Mouse (Mus musculus): ENCODE measurements around the gene Tle6. TPM values are rescaled to one million over a fixed set of nuclear protein-coding genes. Genes with fewer than 3 reads are reported as not detected.

The Tle6 gene
- polyA plus RNA-seq (2012; ENCODE audit: low replicate concordance) = 1.2 and 2.5 TPM in 2 replicates

GRCm38 (mm10) chr10:81600738-81601203, at the start of gene Tle6:
Gene Tle6, minus strand, starts transcription at chr10:81601073.

DNA sequence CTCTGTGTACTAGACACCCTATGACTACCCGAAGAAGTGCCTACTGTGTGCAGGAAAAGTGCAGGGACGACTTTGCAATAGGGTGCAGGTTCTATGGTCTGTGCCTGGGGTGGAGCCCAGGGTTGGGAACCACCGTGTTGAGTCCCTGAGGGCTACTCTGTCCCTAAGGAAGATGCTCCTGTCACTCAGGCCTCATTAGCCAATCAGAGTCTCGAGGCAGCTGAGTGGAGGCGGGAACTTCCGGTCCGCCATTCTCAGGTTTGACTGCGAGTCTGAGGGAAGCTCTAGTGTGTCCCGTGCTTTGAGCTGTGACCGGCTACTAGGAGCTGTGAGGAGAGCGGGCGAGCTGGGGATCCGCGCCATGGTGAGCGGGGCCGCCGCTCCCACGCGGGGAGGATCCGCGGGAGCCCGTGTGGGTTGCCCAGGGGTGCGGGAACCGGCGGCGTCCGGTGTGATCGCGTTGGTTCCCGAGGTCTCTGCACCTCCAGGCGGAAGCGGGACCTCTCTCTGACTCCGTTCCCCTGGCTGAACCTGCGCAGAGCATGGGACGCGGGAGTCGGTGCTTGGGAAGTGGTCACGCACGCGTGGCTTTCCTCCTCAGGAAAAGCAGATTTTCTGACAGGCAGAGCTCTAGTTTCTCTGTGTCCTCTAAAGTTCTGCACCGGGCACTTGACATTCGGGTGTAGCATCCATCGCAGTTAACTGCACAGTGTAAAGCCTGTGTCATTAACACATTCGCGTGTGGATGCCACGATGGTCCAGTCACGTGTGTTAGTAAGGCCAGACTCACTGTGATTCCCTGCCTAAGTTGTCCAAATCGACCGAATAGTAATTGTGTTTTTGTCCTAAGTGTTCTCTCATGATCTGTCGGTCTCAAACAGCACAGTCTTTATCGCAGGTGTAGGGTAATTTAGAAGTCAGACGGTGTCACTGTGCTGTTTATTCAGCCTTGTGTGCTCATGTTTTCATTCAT, 48.2 kb upstream of the Tle6 start, which contains the start of gene Gm10778:
TSS of gene Gm10778 (plus strand) at position 257 of the 973 bp plus-strand sequence.

GRCm38 (mm10) chr10:81628390-81628789, 27.5 kb upstream of the Tle6 start, which contains the start of gene Ankrd24:
Gene Ankrd24, plus strand, starts transcription at chr10:81628540.

GRCm38 (mm10) chr10:81626994-81627835, 26.3 kb upstream of the Tle6 start, which contains the start of gene Sirt6:
Gene Sirt6, minus strand, starts transcription at chr10:81627797.

GRCm38 (mm10) chr10:81605974-81606751, 5.3 kb upstream of the Tle6 start, which contains the start of gene BC025920:
Gene BC025920, plus strand, starts transcription at chr10:81606270.

DNA sequence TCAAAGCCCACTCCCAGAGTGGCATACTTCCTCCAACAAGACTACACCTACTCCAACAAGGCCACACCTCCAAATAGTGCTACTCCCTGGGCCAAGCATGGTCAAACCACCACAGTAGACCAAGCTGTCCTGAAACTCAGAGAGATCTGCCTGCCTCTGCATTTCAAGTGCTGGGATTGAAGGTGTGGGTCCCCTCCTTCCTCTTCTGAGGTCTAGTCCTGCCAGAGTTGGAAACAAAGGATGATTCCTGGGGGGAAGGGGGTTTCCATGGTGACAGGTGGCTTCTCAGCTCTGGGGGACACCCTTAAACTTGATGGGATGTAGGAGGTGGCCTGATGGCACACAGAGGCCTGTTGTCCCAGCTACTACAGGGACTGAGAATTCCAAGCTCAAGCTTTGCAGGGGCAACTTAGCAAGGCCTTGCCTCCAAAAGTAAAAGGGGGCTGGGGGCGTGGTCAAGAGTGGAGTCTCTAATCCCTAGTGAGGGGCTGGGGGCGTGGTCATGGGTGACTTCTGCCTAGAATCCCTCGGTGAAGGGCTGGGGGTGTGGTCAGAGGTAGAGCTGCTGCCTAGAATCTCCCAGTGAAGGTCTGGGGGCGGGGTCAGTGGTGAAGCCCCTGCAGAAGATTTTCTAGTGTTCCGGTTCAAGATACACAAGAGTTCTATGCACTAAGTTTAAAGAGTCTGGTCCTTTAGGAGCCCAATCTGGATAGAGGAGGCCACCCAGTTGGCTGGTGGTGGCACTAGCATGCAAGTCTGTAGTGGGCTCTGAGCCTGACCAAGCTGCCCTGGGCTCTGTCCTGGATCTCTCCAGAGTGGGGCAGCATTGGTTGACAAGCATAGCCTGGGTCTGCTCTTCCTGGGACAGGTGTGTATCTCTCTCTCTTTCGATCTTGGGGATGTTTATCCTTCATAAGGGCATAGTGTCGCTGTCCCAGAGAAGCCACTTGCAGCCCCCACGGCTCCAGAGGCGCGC, 26.5 kb downstream of the Tle6 start, which contains the start of gene Tle2:
TSS of gene Tle2 (plus strand) at position 481 of the 976 bp plus-strand sequence.

DNA sequence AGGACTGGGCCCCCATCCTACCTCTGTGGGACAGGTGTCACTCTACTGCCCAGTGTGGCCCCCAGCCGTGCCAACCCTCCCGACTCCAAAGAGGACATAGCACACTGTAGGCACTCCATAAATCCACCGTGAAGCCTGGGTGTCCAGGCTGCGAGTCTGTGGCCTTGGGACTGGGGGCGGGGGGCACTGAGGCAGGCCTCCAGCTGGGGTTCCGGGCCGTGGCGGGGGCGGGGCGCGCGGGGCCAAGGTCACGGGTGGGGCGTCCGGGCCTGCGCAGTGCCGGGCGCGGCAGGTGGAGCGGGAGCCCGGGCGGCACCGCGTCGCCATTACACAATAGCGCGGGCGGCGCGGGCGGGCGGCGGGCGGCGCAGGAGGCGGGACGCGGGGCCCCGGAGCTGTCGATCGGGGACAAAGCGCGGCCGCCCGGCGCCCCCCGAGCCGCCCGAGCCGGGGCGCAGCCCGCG, 41.7 kb downstream of the Tle6 start, which contains the start of gene Aes:
TSS of gene Aes (plus strand) at position 326 of the 464 bp plus-strand sequence.

GRCm38 (mm10) chr10:81545161-81545747, 55.6 kb downstream of the Tle6 start, which contains the start of gene Gna11:
Gene Gna11, minus strand, starts transcription at chr10:81545190.

Other genes starting within 250 kb of the Tle6 start
- 20.8 and 31.1 TPM in 2 replicates for gene Mfsd12, start 243.6 kb downstream of the Tle6 start, polyA plus RNA-seq (2012; ENCODE audit: low replicate concordance)
- gene 4930404N11Rik, start 235.3 kb downstream of the Tle6 start, polyA plus RNA-seq (2012; ENCODE audit: low replicate concordance) = 11.6 and 18.6 TPM in 2 replicates
- 48.1 and 72.7 TPM in 2 replicates for gene Fzr1, start 222.6 kb downstream of the Tle6 start, polyA plus RNA-seq (2012; ENCODE audit: low replicate concordance)
- gene Dohh, start 216.6 kb downstream of the Tle6 start, polyA plus RNA-seq (2012; ENCODE audit: low replicate concordance) = 76.4 and 107 TPM in 2 replicates
- 1.2 and 4.2 TPM in 2 replicates for gene Gm48551, start 216.6 kb downstream of the Tle6 start, polyA plus RNA-seq (2012; ENCODE audit: low replicate concordance)
- gene Gm48552, start 212.1 kb downstream of the Tle6 start, polyA plus RNA-seq (2012; ENCODE audit: low replicate concordance) = 8.9 and 18.4 TPM in 2 replicates
- 3.0 and 3.7 TPM in 2 replicates for gene Smim24, start 208.0 kb downstream of the Tle6 start, polyA plus RNA-seq (2012; ENCODE audit: low replicate concordance)
- 136 and 414 TPM in 2 replicates for gene Nfic, start 145.4 kb downstream of the Tle6 start, polyA plus RNA-seq (2012; ENCODE audit: low replicate concordance)
- gene Celf5, start 118.4 kb downstream of the Tle6 start, polyA plus RNA-seq (2012; ENCODE audit: low replicate concordance) = 0.16 and 0.55 TPM in 2 replicates
- 160 and 386 TPM in 2 replicates for gene Ncln, start 104.7 kb downstream of the Tle6 start, polyA plus RNA-seq (2012; ENCODE audit: low replicate concordance)
- gene S1pr4, start 100.9 kb downstream of the Tle6 start, polyA plus RNA-seq (2012; ENCODE audit: low replicate concordance) = 82.3 and 109 TPM in 2 replicates
- gene Gna15, start 76.8 kb downstream of the Tle6 start, polyA plus RNA-seq (2012; ENCODE audit: low replicate concordance) = 14.8 and 33.6 TPM in 2 replicates
- 23.0 and 28.3 TPM in 2 replicates for gene Gna11, start 55.9 kb downstream of the Tle6 start, polyA plus RNA-seq (2012; ENCODE audit: low replicate concordance)
- gene Aes, start 41.6 kb downstream of the Tle6 start, polyA plus RNA-seq (2012; ENCODE audit: low replicate concordance) = 1,473 and 2,763 TPM in 2 replicates
- gene Tle2, start 26.5 kb downstream of the Tle6 start, polyA plus RNA-seq (2012; ENCODE audit: low replicate concordance) = 8.9 and 15.5 TPM in 2 replicates
- gene BC025920, start 5.2 kb upstream of the Tle6 start, polyA plus RNA-seq (2012; ENCODE audit: low replicate concordance) = 0.20 and 0.92 TPM in 2 replicates
- 67.6 and 143 TPM in 2 replicates for gene Sirt6, start 26.7 kb upstream of the Tle6 start, polyA plus RNA-seq (2012; ENCODE audit: low replicate concordance)
- gene Ankrd24, start 27.5 kb upstream of the Tle6 start, polyA plus RNA-seq (2012; ENCODE audit: low replicate concordance) = 3.8 and 6.2 TPM in 2 replicates
- 0.52 TPM in 1 of 2 replicates, not detected in the other for gene Gm10778, start 48.0 kb upstream of the Tle6 start, polyA plus RNA-seq (2012; ENCODE audit: low replicate concordance)
- 0.09 and 0.93 TPM in 2 replicates for gene Zfp433, start 103.8 kb upstream of the Tle6 start, polyA plus RNA-seq (2012; ENCODE audit: low replicate concordance)
- gene Gm3055, start 170.1 kb upstream of the Tle6 start, polyA plus RNA-seq (2012; ENCODE audit: low replicate concordance) = 0.15 and 0.48 TPM in 2 replicates
- 0.07 TPM in 1 of 2 replicates, not detected in the other for gene Gm4767, start 211.1 kb upstream of the Tle6 start, polyA plus RNA-seq (2012; ENCODE audit: low replicate concordance)

Data from hematopoietic multipotent progenitor cell, adult 10-12 weeks (in vitro differentiated cells).